Mouse (Mus musculus): ENCODE measurements around the gene C2cd4b. TPM values are rescaled to one million over a fixed set of nuclear protein-coding genes. Genes with fewer than 3 reads are reported as not detected.

Gene C2cd4b
- 0.13 TPM in 1 of 2 replicates, not detected in the other for polyA plus RNA-seq (2014; fragmentation: Nextera tagmentation; extraction: Ambion mirVana)

DNA sequence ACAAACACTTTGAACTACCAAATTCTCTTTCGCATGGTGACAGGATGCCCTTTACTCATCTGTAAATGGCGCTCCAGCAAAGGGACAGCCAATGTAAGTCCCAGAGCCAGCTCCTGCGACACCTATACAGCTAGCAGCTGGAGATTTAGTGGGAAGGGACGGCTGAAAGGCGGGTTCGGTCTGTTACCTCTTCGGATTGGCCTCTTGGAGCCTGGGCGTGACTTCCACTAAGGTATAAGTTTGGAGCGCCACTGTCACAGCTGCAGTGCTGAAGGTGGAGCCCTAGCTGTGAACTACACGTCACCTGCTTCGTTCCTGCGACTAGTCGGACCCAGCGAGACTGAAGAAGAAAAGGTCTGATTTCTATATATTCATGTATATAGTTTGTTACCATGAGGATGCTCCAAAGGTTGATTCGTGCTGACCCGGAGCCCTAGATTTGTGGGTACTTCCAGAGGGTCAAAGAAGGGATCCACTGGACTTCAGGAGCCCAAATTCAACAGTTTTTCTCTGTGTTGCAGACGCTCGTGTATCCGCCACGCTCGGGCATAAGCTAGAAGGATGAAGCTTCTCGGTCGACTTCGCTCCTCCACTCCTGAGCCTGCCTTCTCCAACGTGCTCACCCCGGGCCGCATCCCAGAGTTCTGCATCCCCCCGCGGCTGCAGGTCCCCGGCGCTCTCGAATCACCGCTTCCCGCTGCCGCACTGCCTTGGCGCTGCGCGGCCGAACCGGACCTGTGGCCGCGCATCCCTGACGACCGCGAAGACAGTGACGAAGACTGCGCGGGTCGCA is at the start of gene C2cd4b:
TSS of gene C2cd4b (plus strand) at position 275 of the 793 bp plus-strand sequence.
- 1% methylated on average over 49 of the region's 49 CpGs for WGBS
- peak; percentile 24; the same call in 1 of the 2 replicates for ATAC-seq (replicated peaks; ENCODE audit: low FRiP score)
- DNase-seq (ENCODE audit: low spot score) = peak; percentile 54
- Histone ChIP-seq H3K27me3 (ENCODE audit: control insufficient read depth, insufficient read depth, low read length) (peaks cover 19% of the 10 kb centered on the region), H3K4me1 (replicated peaks; ENCODE audit: control insufficient read depth, insufficient read depth, low read length) (0 out of 2 replicates have a peak, but pooled peaks cover 3% of the 10 kb centered on the region), H3K4me3 (ENCODE audit: low read depth, low read length) (peak within 1 kb of the TSS; percentile 62), H3K4me2 (ENCODE audit: low read depth, low read length, severe bottlenecking) (peak within 1 kb of the TSS; percentile 88), H3K9ac (ENCODE audit: low read length) (peak within 1 kb of the TSS; percentile 58), H3K9me3 (ENCODE audit: control insufficient read depth, low read length) (no peaks in the 10 kb centered on the region), H3K27ac (ENCODE audit: low read depth, low read length) (no peak within 1 kb of the TSS), H3K36me3 (ENCODE audit: control insufficient read depth, insufficient read depth, low read length) (no peaks in the 10 kb centered on the region)

DNA sequence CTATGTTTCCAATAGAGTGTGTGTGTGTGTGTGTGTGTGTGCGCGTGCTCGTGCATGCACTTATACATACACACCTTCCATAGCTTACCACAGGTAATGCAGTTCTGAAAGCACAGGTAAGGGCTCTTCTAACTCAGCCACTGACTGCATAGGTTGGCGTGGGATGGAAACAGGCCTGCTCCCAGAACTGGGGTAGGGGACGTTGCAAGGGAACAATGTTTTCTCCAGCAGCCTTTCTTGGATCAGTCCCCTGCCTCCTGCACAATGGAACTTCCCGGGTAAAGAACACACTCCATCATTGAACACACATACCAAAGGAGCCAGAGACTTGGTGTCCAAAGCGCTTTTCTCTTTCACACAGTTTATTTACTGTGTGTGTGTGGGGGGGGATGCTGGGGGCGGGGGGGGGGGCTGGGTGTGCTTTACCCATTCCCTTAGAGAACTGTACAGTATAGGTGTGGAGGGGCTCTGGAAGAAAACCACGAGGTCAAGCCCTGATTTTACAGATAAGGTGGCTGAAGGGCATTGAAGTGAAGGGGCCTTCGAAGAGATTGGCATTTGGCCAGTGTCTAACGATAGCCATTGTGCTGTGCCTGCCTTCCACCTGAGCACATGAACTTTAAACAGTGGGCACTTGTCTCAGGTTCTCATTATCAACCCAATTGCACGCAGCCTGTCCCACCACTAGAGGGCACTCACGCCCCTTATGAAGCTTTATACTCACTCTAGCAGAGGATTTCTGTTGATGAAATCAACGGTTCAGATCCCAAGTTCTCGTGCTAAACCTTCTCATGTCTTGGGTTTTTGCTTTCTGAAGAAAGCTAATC is 48.0 kb upstream of the C2cd4b start:
- Histone ChIP-seq H3K27me3 (ENCODE audit: control insufficient read depth, insufficient read depth, low read length) (no peaks in the 10 kb centered on the region), H3K4me2 (ENCODE audit: low read depth, low read length, severe bottlenecking) (no peak overlapping the region), H3K36me3 (ENCODE audit: control insufficient read depth, insufficient read depth, low read length) (no peaks in the 10 kb centered on the region), H3K9ac (ENCODE audit: low read length) (no peak overlapping the region), H3K27ac (ENCODE audit: low read depth, low read length) (no peak overlapping the region), H3K4me1 (replicated peaks; ENCODE audit: control insufficient read depth, insufficient read depth, low read length) (no peaks in the 10 kb centered on the region), H3K4me3 (ENCODE audit: low read depth, low read length) (no peak overlapping the region), H3K9me3 (ENCODE audit: control insufficient read depth, low read length) (no peaks in the 10 kb centered on the region)
- 46% methylated on average over 15 of the region's 15 CpGs for WGBS
- ATAC-seq (replicated peaks; ENCODE audit: low FRiP score) = no peak
- peak; percentile 80 for DNase-seq (ENCODE audit: low spot score)

DNA sequence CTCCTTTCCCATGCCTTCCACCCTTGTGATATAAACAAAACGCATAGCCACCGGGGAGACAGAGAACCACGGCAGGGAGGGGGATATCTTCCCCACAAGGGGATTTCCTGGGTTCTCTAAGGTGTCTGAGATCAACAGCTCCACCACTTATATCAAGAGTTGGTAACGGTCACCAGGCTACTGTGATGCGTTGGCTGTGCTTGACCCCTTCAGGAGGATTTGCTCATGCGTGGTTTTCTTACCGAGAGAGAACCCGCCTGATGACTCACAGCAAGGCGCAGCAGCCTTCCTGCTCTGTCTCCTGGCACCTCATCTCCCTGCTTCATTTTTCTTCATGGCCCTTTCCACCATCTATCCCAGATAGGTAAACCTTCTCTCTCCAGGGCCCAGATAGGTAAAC is 47.1 kb upstream of the C2cd4b start:
- no peak overlapping the region for H3K4me3 ChIP-seq (ENCODE audit: low read depth, low read length)
- H3K36me3 ChIP-seq (ENCODE audit: control insufficient read depth, insufficient read depth, low read length) = no peaks in the 10 kb centered on the region
- no peaks in the 10 kb centered on the region for H3K27me3 ChIP-seq (ENCODE audit: control insufficient read depth, insufficient read depth, low read length)
- DNase-seq (ENCODE audit: low spot score) = no peak
- ATAC-seq (replicated peaks; ENCODE audit: low FRiP score) = no peak
- no peaks in the 10 kb centered on the region for H3K4me1 ChIP-seq (replicated peaks; ENCODE audit: control insufficient read depth, insufficient read depth, low read length)
- H3K27ac ChIP-seq (ENCODE audit: low read depth, low read length) = no peak overlapping the region
- WGBS = 87% methylated on average over 9 of the region's 9 CpGs
- no peaks in the 10 kb centered on the region for H3K9me3 ChIP-seq (ENCODE audit: control insufficient read depth, low read length)
- H3K4me2 ChIP-seq (ENCODE audit: low read depth, low read length, severe bottlenecking) = no peak overlapping the region
- H3K9ac ChIP-seq (ENCODE audit: low read length) = no peak overlapping the region

DNA sequence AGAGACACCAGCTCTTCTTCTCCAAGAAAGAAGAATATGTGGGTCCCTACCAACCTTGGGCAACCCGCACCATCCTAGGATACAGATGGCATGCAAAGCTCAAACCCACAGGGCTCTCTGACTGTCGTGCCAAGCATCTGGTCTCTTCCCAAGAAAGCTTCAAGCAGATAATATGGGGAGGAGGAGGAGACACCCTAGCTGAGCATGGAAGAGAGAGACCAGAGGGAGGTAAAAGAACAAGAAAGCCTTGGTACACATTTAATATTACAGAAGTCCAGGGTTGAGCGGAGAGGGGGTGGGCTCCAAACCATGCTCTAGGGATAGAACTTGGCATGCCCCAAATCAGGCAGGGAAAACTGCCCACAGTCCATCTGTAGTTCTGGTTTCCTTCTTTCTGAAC is 42.2 kb upstream of the C2cd4b start:
- ATAC-seq (replicated peaks; ENCODE audit: low FRiP score) (no peak), DNase-seq (ENCODE audit: low spot score) (no peak)
- no peak overlapping the region for H3K4me3 ChIP-seq (ENCODE audit: low read depth, low read length)
- H3K9ac ChIP-seq (ENCODE audit: low read length) = no peak overlapping the region
- no peaks in the 10 kb centered on the region for H3K27me3 ChIP-seq (ENCODE audit: control insufficient read depth, insufficient read depth, low read length)
- no peaks in the 10 kb centered on the region for H3K36me3 ChIP-seq (ENCODE audit: control insufficient read depth, insufficient read depth, low read length)
- H3K27ac ChIP-seq (ENCODE audit: low read depth, low read length) = no peak overlapping the region
- 0 out of 2 replicates have a peak, but pooled peaks cover 3% of the 10 kb centered on the region for H3K4me1 ChIP-seq (replicated peaks; ENCODE audit: control insufficient read depth, insufficient read depth, low read length)
- no peak overlapping the region for H3K4me2 ChIP-seq (ENCODE audit: low read depth, low read length, severe bottlenecking)
- 89% methylated on average over 3 of the region's 3 CpGs for WGBS
- H3K9me3 ChIP-seq (ENCODE audit: control insufficient read depth, low read length) = no peaks in the 10 kb centered on the region

DNA sequence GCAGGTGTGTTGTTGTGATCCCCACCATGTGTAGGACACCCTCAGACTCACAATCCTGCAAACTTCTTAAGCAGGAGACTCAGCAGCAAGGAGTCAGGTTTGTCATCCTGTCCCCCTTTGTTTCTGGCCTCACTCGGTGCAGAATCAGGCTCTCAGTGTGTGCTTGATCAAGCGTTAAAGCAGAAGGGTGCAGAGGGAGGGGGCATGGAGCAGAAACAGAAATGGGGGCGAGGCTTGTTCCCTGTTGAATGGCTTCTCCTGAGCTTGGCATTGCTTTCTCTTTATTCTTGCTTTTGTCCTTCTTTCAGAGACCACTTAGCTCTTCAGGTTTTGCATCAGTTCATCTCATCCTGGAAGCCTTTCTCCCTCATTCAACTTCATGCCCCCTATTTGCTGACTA is 40.6 kb upstream of the C2cd4b start:
- Histone ChIP-seq H3K4me1 (replicated peaks; ENCODE audit: control insufficient read depth, insufficient read depth, low read length) (0 out of 2 replicates have a peak, but pooled peaks cover 3% of the 10 kb centered on the region), H3K4me2 (ENCODE audit: low read depth, low read length, severe bottlenecking) (no peak overlapping the region), H3K9ac (ENCODE audit: low read length) (no peak overlapping the region), H3K27me3 (ENCODE audit: control insufficient read depth, insufficient read depth, low read length) (no peaks in the 10 kb centered on the region), H3K4me3 (ENCODE audit: low read depth, low read length) (no peak overlapping the region), H3K9me3 (ENCODE audit: control insufficient read depth, low read length) (no peaks in the 10 kb centered on the region), H3K36me3 (ENCODE audit: control insufficient read depth, insufficient read depth, low read length) (no peaks in the 10 kb centered on the region), H3K27ac (ENCODE audit: low read depth, low read length) (no peak overlapping the region)
- ATAC-seq (replicated peaks; ENCODE audit: low FRiP score) (no peak), DNase-seq (ENCODE audit: low spot score) (no peak)
- 14% methylated on average over 3 of the region's 3 CpGs for WGBS

DNA sequence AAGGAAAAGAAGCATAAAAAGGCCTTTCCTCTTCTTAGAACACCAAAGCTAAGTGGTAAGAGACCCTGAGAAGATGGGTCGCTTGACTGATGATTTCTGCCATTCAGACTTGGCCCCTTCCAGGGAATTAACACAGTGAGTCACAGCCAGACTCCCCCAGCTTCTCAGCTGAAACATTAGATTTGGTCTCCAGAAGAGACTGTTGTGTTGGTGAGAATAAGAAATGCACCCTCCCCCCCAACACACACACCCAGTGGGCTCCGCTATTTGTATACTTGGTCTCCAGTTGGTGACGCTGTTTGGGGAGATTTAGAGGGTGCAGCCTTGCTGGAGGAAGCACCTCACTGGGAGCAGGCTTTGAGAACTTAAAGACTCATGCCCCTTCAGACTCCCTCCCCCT is 39.1 kb upstream of the C2cd4b start:
- no peak overlapping the region for H3K9ac ChIP-seq (ENCODE audit: low read length)
- H3K27ac ChIP-seq (ENCODE audit: low read depth, low read length) = no peak overlapping the region
- no peak for ATAC-seq (replicated peaks; ENCODE audit: low FRiP score)
- WGBS = 66% methylated on average over 3 of the region's 3 CpGs
- H3K4me2 ChIP-seq (ENCODE audit: low read depth, low read length, severe bottlenecking) = no peak overlapping the region
- DNase-seq (ENCODE audit: low spot score) = no peak
- no peaks in the 10 kb centered on the region for H3K27me3 ChIP-seq (ENCODE audit: control insufficient read depth, insufficient read depth, low read length)
- H3K36me3 ChIP-seq (ENCODE audit: control insufficient read depth, insufficient read depth, low read length) = no peaks in the 10 kb centered on the region
- H3K4me3 ChIP-seq (ENCODE audit: low read depth, low read length) = no peak overlapping the region
- 0 out of 2 replicates have a peak, but pooled peaks cover 3% of the 10 kb centered on the region for H3K4me1 ChIP-seq (replicated peaks; ENCODE audit: control insufficient read depth, insufficient read depth, low read length)
- no peaks in the 10 kb centered on the region for H3K9me3 ChIP-seq (ENCODE audit: control insufficient read depth, low read length)

DNA sequence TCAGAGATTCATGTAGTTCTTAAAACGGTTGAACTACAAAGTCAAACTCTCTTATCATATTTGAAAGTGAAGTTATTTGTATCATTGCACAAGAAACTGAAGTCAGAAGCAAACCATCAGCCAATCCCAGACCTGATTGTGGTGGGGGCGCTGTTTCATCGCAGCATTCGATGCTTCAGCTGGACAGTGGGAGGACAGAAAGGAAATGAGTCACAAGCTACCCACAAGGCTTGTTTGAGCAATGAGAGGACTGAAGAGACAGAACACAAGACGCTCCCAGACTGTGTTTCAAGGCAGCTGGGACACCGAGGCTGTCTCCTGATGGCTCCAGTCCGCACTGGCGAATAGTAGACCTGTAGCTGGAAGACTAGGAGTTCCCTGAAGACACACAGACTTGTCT is 36.9 kb upstream of the C2cd4b start:
- H3K4me3 ChIP-seq (ENCODE audit: low read depth, low read length) = no peak overlapping the region

DNA sequence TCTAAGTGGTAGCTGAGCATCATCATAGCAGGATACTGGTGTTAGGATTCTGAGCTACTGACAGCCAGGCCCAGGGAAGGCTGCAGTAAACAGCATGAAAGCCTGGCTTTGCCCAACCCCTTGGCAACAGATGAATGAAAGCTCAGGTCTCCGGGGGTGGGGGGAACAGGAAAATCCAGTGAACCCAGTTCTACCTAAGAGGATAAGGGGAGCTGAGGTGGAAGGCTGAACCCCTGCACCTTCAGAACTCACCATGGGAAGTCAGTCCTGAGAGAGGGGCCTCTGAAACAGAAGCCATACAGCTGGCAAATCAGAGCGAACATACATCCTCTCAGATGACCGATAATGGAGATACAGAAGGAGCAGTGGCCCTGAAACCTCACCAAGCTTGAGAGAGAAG is 34.0 kb upstream of the C2cd4b start:
- Histone ChIP-seq H3K36me3 (ENCODE audit: control insufficient read depth, insufficient read depth, low read length) (no peaks in the 10 kb centered on the region), H3K9ac (ENCODE audit: low read length) (no peak overlapping the region), H3K4me1 (replicated peaks; ENCODE audit: control insufficient read depth, insufficient read depth, low read length) (no peaks in the 10 kb centered on the region), H3K27ac (ENCODE audit: low read depth, low read length) (no peak overlapping the region), H3K4me3 (ENCODE audit: low read depth, low read length) (no peak overlapping the region), H3K9me3 (ENCODE audit: control insufficient read depth, low read length) (no peaks in the 10 kb centered on the region), H3K4me2 (ENCODE audit: low read depth, low read length, severe bottlenecking) (no peak overlapping the region), H3K27me3 (ENCODE audit: control insufficient read depth, insufficient read depth, low read length) (no peaks in the 10 kb centered on the region)
- WGBS = 86% methylated on average over 3 of the region's 3 CpGs
- ATAC-seq (replicated peaks; ENCODE audit: low FRiP score) (no peak), DNase-seq (ENCODE audit: low spot score) (no peak)

More for the DNA sequence above, 36.9 kb upstream of the C2cd4b start:
- no peaks in the 10 kb centered on the region for H3K36me3 ChIP-seq (ENCODE audit: control insufficient read depth, insufficient read depth, low read length)
- H3K9ac ChIP-seq (ENCODE audit: low read length) = no peak overlapping the region
- H3K9me3 ChIP-seq (ENCODE audit: control insufficient read depth, low read length) = no peaks in the 10 kb centered on the region
- 80% methylated on average over 8 of the region's 8 CpGs for WGBS
- H3K4me1 ChIP-seq (replicated peaks; ENCODE audit: control insufficient read depth, insufficient read depth, low read length) = 0 out of 2 replicates have a peak, but pooled peaks cover 3% of the 10 kb centered on the region
- H3K27me3 ChIP-seq (ENCODE audit: control insufficient read depth, insufficient read depth, low read length) = no peaks in the 10 kb centered on the region
- no peak for DNase-seq (ENCODE audit: low spot score)
- no peak overlapping the region for H3K4me2 ChIP-seq (ENCODE audit: low read depth, low read length, severe bottlenecking)
- H3K27ac ChIP-seq (ENCODE audit: low read depth, low read length) = no peak overlapping the region
- no peak for ATAC-seq (replicated peaks; ENCODE audit: low FRiP score)

All from forebrain, embryonic 11.5 days (tissue).